Mouse (Mus musculus): ENCODE measurements at regions not wholly inside any gene's neighbourhood (a gene's known extent, or its start where the extent isn't known, plus 50 kb on each side); places are given as distances from the start of the nearest gene placed in this dataset.

DNA sequence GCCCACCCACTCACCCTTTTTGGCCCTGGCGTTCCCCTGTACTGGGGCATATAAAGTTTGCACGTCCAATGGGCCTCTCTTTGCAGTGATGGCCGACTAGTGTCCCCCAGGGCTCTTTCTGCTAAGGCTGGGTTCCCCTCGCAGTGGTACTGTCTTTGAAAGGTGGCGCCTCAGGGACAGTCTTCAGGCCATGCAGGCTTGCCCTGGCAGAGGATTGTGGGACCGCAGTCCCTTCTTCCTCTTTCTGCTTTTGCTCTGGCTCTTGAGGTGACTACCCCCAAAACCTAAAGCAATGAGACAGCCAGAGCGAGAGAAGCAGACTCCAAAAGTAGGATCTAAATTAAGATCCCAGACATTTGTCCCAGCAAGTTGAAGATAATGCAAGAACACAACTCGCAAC lies 93.5 kb upstream of the Tbl1xr1 start:
- Histone ChIP-seq H3K4me2 (ENCODE audit: low read depth, low read length) (no peak overlapping the region), H3K9ac (ENCODE audit: low read length) (no peak overlapping the region), H3K27ac (ENCODE audit: low read length) (no peak overlapping the region), H3K9me3 (replicated peaks; ENCODE audit: control insufficient read depth, low read length) (no peaks in the 10 kb centered on the region), H3K4me3 (replicated peaks; ENCODE audit: low read length) (no peak overlapping the region), H3K27me3 (ENCODE audit: control insufficient read depth, insufficient read depth, low read length) (no peaks in the 10 kb centered on the region), H3K36me3 (ENCODE audit: control insufficient read depth, insufficient read depth, low read length) (no peaks in the 10 kb centered on the region), H3K4me1 (ENCODE audit: control insufficient read depth, insufficient read depth, low read length) (no peaks in the 10 kb centered on the region)
- no peak for ATAC-seq (ENCODE audit: insufficient read depth, low FRiP score)
- WGBS: 88% methylated on average over 8 of the region's 8 CpGs

- H3K36me3 ChIP-seq (ENCODE audit: control insufficient read depth, insufficient read depth, low read length): no peaks in the 10 kb centered on the region
- WGBS: 53% methylated on average over 2 of the region's 2 CpGs
These were observed 92.3 kb upstream of the Tbl1xr1 start for GRCm38 (mm10) chr3:21983993-21984725.

GRCm38 (mm10) chr3:21984807-21985206 lies 91.6 kb upstream of the Tbl1xr1 start:
- Histone ChIP-seq H3K9ac (ENCODE audit: low read length) (no peak overlapping the region), H3K4me3 (replicated peaks; ENCODE audit: low read length) (no peak overlapping the region), H3K27me3 (ENCODE audit: control insufficient read depth, insufficient read depth, low read length) (no peaks in the 10 kb centered on the region), H3K36me3 (ENCODE audit: control insufficient read depth, insufficient read depth, low read length) (no peaks in the 10 kb centered on the region), H3K9me3 (replicated peaks; ENCODE audit: control insufficient read depth, low read length) (no peaks in the 10 kb centered on the region), H3K4me1 (ENCODE audit: control insufficient read depth, insufficient read depth, low read length) (no peaks in the 10 kb centered on the region), H3K27ac (ENCODE audit: low read length) (no peak overlapping the region), H3K4me2 (ENCODE audit: low read depth, low read length) (no peak overlapping the region)
- ATAC-seq (ENCODE audit: insufficient read depth, low FRiP score): no peak
- WGBS: 78% methylated on average over 2 of the region's 2 CpGs

More at GRCm38 (mm10) chr3:21983993-21984725, 92.3 kb upstream of the Tbl1xr1 start:
- no peaks in the 10 kb centered on the region for H3K9me3 ChIP-seq (replicated peaks; ENCODE audit: control insufficient read depth, low read length)
- H3K4me3 ChIP-seq (replicated peaks; ENCODE audit: low read length): no peak overlapping the region
- no peak overlapping the region for H3K27ac ChIP-seq (ENCODE audit: low read length)
- no peak overlapping the region for H3K9ac ChIP-seq (ENCODE audit: low read length)
- ATAC-seq (ENCODE audit: insufficient read depth, low FRiP score): no peak
- no peaks in the 10 kb centered on the region for H3K4me1 ChIP-seq (ENCODE audit: control insufficient read depth, insufficient read depth, low read length)
- H3K4me2 ChIP-seq (ENCODE audit: low read depth, low read length): no peak overlapping the region
- H3K27me3 ChIP-seq (ENCODE audit: control insufficient read depth, insufficient read depth, low read length): no peaks in the 10 kb centered on the region

DNA sequence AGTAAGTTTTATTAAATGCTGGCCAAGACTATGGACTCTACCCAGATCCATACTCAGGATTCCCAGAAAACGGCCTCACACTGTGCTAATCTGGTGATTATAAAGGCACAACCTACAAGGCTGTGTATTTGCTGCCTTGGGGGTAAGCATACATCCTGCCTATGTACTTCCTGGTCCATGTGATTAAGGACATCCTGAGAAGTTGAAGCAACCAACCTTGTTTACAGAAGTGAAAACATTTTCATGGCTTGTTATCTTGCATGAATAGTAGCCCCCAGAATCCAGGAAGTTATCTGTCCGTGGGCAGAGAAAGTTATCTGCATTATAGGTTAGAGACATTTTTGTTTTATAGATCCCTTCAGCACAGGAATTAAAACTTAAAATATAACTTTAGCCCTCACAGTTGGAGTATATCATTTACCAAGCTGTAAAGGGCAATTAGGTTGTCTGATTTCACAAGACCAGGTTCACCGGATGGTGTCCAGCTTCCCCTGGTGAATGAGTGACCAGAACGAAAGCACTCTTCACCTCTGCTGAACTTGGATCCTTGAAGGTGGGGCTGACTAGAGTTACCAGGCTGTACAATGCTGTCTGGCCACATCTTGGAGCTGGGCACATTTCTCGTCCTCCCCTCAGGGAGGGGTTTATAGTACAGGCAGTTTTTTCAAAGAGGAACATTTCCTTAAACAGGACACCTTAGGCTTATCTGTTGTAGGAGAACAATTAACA lies 90.1 kb upstream of the Tbl1xr1 start:
- ATAC-seq (ENCODE audit: insufficient read depth, low FRiP score): peak; percentile 44; the same call in 1 of the 2 replicates
- Histone ChIP-seq H3K27ac (ENCODE audit: low read length) (no peak overlapping the region), H3K9me3 (replicated peaks; ENCODE audit: control insufficient read depth, low read length) (no peaks in the 10 kb centered on the region), H3K4me2 (ENCODE audit: low read depth, low read length) (no peak overlapping the region), H3K36me3 (ENCODE audit: control insufficient read depth, insufficient read depth, low read length) (no peaks in the 10 kb centered on the region), H3K27me3 (ENCODE audit: control insufficient read depth, insufficient read depth, low read length) (no peaks in the 10 kb centered on the region), H3K4me3 (replicated peaks; ENCODE audit: low read length) (no peak overlapping the region), H3K4me1 (ENCODE audit: control insufficient read depth, insufficient read depth, low read length) (no peaks in the 10 kb centered on the region), H3K9ac (ENCODE audit: low read length) (no peak overlapping the region)
- 69% methylated on average over 5 of the region's 5 CpGs for WGBS

DNA sequence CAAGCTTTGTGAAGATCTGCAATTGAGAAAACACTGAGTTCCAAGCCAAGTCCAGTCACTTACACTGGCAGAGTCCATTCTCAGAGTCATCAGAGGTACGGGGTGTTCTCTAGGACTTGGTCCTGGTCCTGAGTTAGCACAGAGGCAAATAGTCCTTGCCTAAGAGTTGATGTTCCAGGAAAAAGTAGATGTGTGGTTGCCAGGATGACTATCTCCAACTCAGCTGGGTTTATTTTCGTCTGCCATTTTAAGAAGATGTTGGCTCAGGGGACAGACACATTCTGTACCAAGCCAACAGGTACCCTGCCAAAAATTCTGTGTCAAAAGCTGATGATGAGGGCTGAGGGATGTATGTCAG lies 89.6 kb upstream of the Tbl1xr1 start:
- Histone ChIP-seq H3K27me3 (ENCODE audit: control insufficient read depth, insufficient read depth, low read length) (no peaks in the 10 kb centered on the region), H3K9ac (ENCODE audit: low read length) (no peak overlapping the region), H3K4me3 (replicated peaks; ENCODE audit: low read length) (no peak overlapping the region), H3K9me3 (replicated peaks; ENCODE audit: control insufficient read depth, low read length) (no peaks in the 10 kb centered on the region), H3K36me3 (ENCODE audit: control insufficient read depth, insufficient read depth, low read length) (no peaks in the 10 kb centered on the region), H3K27ac (ENCODE audit: low read length) (no peak overlapping the region), H3K4me1 (ENCODE audit: control insufficient read depth, insufficient read depth, low read length) (no peaks in the 10 kb centered on the region), H3K4me2 (ENCODE audit: low read depth, low read length) (no peak overlapping the region)
- ATAC-seq (ENCODE audit: insufficient read depth, low FRiP score): no peak
- 90% methylated on average over 2 of the region's 2 CpGs for WGBS

GRCm38 (mm10) chr3:21987455-21988009 lies 88.9 kb upstream of the Tbl1xr1 start:
- no peak overlapping the region for H3K4me3 ChIP-seq (replicated peaks; ENCODE audit: low read length)
- no peaks in the 10 kb centered on the region for H3K4me1 ChIP-seq (ENCODE audit: control insufficient read depth, insufficient read depth, low read length)
- H3K9me3 ChIP-seq (replicated peaks; ENCODE audit: control insufficient read depth, low read length): no peaks in the 10 kb centered on the region
- no peaks in the 10 kb centered on the region for H3K36me3 ChIP-seq (ENCODE audit: control insufficient read depth, insufficient read depth, low read length)
- no peak for ATAC-seq (ENCODE audit: insufficient read depth, low FRiP score)
- no peak overlapping the region for H3K27ac ChIP-seq (ENCODE audit: low read length)
- no peak overlapping the region for H3K4me2 ChIP-seq (ENCODE audit: low read depth, low read length)
- no peak overlapping the region for H3K9ac ChIP-seq (ENCODE audit: low read length)
- no peaks in the 10 kb centered on the region for H3K27me3 ChIP-seq (ENCODE audit: control insufficient read depth, insufficient read depth, low read length)
- WGBS: 73% methylated on average over 5 of the region's 5 CpGs

GRCm38 (mm10) chr3:21988010-21988531 lies 88.4 kb upstream of the Tbl1xr1 start:
- WGBS: 75% methylated on average over 8 of the region's 8 CpGs
- H3K9ac ChIP-seq (ENCODE audit: low read length): no peak overlapping the region
- H3K4me1 ChIP-seq (ENCODE audit: control insufficient read depth, insufficient read depth, low read length): no peaks in the 10 kb centered on the region
- H3K27me3 ChIP-seq (ENCODE audit: control insufficient read depth, insufficient read depth, low read length): no peaks in the 10 kb centered on the region
- peak; percentile 53; the same call in 1 of the 2 replicates for ATAC-seq (ENCODE audit: insufficient read depth, low FRiP score)
- no peaks in the 10 kb centered on the region for H3K9me3 ChIP-seq (replicated peaks; ENCODE audit: control insufficient read depth, low read length)
- no peak overlapping the region for H3K27ac ChIP-seq (ENCODE audit: low read length)
- no peak overlapping the region for H3K4me2 ChIP-seq (ENCODE audit: low read depth, low read length)
- H3K4me3 ChIP-seq (replicated peaks; ENCODE audit: low read length): no peak overlapping the region
- no peaks in the 10 kb centered on the region for H3K36me3 ChIP-seq (ENCODE audit: control insufficient read depth, insufficient read depth, low read length)

- H3K27ac ChIP-seq (ENCODE audit: low read length): no peak overlapping the region
- 89% methylated on average over 4 of the region's 4 CpGs for WGBS
- H3K9ac ChIP-seq (ENCODE audit: low read length): no peak overlapping the region
- no peaks in the 10 kb centered on the region for H3K27me3 ChIP-seq (ENCODE audit: control insufficient read depth, insufficient read depth, low read length)
- no peaks in the 10 kb centered on the region for H3K36me3 ChIP-seq (ENCODE audit: control insufficient read depth, insufficient read depth, low read length)
- no peak for ATAC-seq (ENCODE audit: insufficient read depth, low FRiP score)
- no peaks in the 10 kb centered on the region for H3K4me1 ChIP-seq (ENCODE audit: control insufficient read depth, insufficient read depth, low read length)
- no peaks in the 10 kb centered on the region for H3K9me3 ChIP-seq (replicated peaks; ENCODE audit: control insufficient read depth, low read length)
- no peak overlapping the region for H3K4me3 ChIP-seq (replicated peaks; ENCODE audit: low read length)
- H3K4me2 ChIP-seq (ENCODE audit: low read depth, low read length): no peak overlapping the region
These were observed 85.9 kb upstream of the Tbl1xr1 start for GRCm38 (mm10) chr3:21990526-21990925.

DNA sequence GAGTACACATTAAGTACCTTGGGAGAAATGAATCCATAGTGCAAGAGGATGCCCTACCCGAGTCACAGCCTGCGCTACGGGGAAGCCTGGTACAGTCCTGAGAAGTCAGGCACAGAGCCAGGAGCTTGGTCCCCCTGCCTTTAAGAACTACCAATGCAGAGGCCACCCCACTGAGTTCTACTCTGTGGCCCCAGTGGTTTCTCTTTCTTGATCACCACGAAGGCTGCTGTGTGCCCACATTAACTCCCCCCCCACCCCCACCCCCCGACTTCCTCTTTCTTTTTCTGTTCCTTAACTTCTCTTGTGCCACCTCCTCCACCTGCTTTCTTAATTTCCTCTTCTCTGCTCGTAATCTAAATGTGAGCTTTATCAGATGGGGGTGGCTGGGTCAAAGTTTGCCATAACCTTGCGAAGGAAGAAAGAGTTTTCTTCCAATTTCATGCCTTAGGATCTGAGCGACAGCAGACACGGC lies 84.7 kb upstream of the Tbl1xr1 start:
- ATAC-seq (ENCODE audit: insufficient read depth, low FRiP score): 0 out of 2 replicates have a peak, but pooled peaks have one; percentile 37
- H3K27me3 ChIP-seq (ENCODE audit: control insufficient read depth, insufficient read depth, low read length): no peaks in the 10 kb centered on the region
- H3K4me3 ChIP-seq (replicated peaks; ENCODE audit: low read length): no peak overlapping the region
- WGBS: 73% methylated on average over 9 of the region's 9 CpGs
- H3K9me3 ChIP-seq (replicated peaks; ENCODE audit: control insufficient read depth, low read length): no peaks in the 10 kb centered on the region
- no peak overlapping the region for H3K9ac ChIP-seq (ENCODE audit: low read length)
- no peaks in the 10 kb centered on the region for H3K36me3 ChIP-seq (ENCODE audit: control insufficient read depth, insufficient read depth, low read length)
- no peak overlapping the region for H3K4me2 ChIP-seq (ENCODE audit: low read depth, low read length)
- H3K4me1 ChIP-seq (ENCODE audit: control insufficient read depth, insufficient read depth, low read length): no peaks in the 10 kb centered on the region
- no peak overlapping the region for H3K27ac ChIP-seq (ENCODE audit: low read length)

Measured in stomach, embryonic 16.5 days (tissue).